Mouse (Mus musculus): ENCODE measurements around the gene Stat4. TPM values are rescaled to one million over a fixed set of nuclear protein-coding genes. Genes with fewer than 3 reads are reported as not detected.
A peak's percentile ranks its signal among the peaks of the same experiment; 100 is the strongest.

Stat4 gene
- polyA plus RNA-seq, 1 experiment from 2014 or later = 0.95 TPM

DNA sequence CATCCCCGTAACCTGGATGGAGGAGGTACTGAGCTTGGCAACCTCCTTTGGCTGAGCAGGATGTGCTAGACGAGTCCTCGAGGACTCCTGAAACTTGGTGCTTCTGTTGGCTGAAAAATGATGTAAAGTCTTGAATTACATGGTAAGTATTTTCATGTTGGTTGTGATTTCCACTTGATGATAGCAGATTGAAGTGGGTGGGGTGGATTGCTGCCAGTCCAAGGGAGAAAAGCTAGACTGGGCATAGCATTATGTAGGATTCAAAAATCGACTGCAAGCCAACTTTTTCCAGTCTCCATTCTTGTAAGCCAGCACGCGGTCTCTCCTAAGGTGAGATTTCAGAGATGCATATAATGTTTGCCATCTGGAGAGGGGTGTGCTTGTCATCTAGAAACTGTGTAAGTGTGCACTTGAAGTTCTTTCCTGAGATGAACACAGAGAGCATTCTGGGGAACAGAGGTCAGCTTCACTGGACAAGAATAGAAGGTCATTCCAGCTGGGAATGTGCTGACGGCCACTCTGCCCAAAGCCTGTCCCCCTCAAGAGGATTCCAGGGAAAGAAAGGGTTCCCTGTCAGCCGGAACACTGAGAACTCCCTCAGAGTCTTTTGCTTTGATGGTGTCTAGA is 5.1 kb downstream of the Stat4 start:
- Histone ChIP-seq H3K4me3 (ENCODE audit: low read length) (no peak overlapping the region), H3K27me3 (ENCODE audit: control insufficient read depth, insufficient read depth, low read length) (no peaks in the 10 kb centered on the region), H3K9me3 (ENCODE audit: control insufficient read depth, low read length) (no peaks in the 10 kb centered on the region), H3K36me3 (ENCODE audit: control insufficient read depth, insufficient read depth, low read length) (no peaks in the 10 kb centered on the region), H3K9ac (ENCODE audit: low read depth, low read length) (no peak overlapping the region), H3K27ac (ENCODE audit: low read depth, low read length) (no peak overlapping the region), H3K4me2 (replicated peaks; ENCODE audit: low read depth, low read length) (no peak overlapping the region), H3K4me1 (ENCODE audit: control insufficient read depth, insufficient read depth, low read length) (no peaks in the 10 kb centered on the region)
- WGBS = 77% methylated on average over 8 of the region's 8 CpGs
- ATAC-seq (ENCODE audit: low FRiP score, low TSS enrichment) = no peak

DNA sequence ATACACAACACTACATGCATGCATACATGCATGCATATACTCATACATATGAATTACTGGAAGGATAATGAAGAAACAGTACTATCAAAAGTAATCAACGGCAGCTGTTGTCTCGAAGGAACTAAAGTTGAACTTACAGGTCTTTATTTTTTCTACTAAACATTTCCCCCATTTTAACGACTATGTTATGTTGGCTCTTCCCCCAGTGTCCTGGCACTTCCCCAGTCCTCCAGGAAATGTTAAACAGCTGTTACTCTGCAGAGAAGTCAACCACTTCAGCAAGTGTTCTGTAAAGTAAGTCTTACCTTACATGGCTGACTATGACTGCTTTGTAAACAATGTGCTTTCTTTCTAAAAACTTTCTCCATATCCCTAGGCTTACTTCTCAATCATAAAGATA is 9.1 kb downstream of the Stat4 start:
- no peaks in the 10 kb centered on the region for H3K36me3 ChIP-seq (ENCODE audit: control insufficient read depth, insufficient read depth, low read length)
- H3K9ac ChIP-seq (ENCODE audit: low read depth, low read length) = no peak overlapping the region
- ATAC-seq (ENCODE audit: low FRiP score, low TSS enrichment) = no peak
- H3K27ac ChIP-seq (ENCODE audit: low read depth, low read length) = no peak overlapping the region
- no peak overlapping the region for H3K4me3 ChIP-seq (ENCODE audit: low read length)
- no peaks in the 10 kb centered on the region for H3K4me1 ChIP-seq (ENCODE audit: control insufficient read depth, insufficient read depth, low read length)
- WGBS = 54% methylated on average over 3 of the region's 3 CpGs
- H3K9me3 ChIP-seq (ENCODE audit: control insufficient read depth, low read length) = no peaks in the 10 kb centered on the region
- no peaks in the 10 kb centered on the region for H3K27me3 ChIP-seq (ENCODE audit: control insufficient read depth, insufficient read depth, low read length)
- H3K4me2 ChIP-seq (replicated peaks; ENCODE audit: low read depth, low read length) = no peak overlapping the region

DNA sequence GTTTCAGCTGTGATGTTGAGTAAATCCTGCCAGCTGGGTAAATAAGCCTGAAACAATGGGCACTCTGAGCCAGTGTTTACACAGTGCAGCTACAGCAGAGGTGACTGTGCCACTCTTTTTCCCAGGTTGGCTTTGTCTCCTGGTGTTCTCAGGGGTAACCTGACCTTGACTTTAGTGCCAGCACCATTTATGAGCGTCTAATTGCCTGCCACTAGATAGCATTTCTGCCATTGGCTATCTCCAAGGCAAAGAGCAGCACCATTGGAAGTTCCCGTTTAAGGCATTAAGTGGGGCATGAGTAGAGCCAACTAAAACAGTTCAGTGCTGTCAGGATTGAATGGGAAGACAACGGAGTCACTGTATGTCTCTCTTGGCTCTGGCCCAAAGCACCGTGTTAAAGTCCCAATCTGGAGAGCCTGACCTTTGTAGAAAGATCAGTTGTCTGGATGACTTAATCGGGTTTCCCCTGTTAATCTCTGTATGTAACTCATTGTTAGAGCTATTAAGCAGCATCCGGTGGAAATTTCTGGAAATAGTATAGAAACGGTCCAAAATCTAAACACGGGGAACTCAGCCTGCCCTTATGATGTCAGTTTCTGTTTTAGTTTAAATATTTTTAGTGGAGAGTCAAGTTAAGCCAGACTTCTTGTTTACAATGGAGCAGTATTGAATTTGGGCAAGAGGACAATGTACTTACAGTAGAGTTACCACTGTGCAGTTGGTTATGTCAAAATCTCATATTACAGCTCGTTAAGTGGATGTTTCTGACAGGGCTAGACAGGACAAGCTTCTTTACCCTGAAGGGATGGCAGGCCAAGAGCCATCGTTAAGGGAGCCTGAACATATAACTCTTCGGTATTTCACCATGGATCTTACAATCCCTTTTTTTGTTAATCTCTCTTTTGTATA is 10.1 kb downstream of the Stat4 start:
- no peak overlapping the region for H3K27ac ChIP-seq (ENCODE audit: low read depth, low read length)
- H3K4me2 ChIP-seq (replicated peaks; ENCODE audit: low read depth, low read length) = no peak overlapping the region
- H3K9me3 ChIP-seq (ENCODE audit: control insufficient read depth, low read length) = no peaks in the 10 kb centered on the region
- no peaks in the 10 kb centered on the region for H3K27me3 ChIP-seq (ENCODE audit: control insufficient read depth, insufficient read depth, low read length)
- H3K4me1 ChIP-seq (ENCODE audit: control insufficient read depth, insufficient read depth, low read length) = no peaks in the 10 kb centered on the region
- WGBS = 55% methylated on average over 11 of the region's 11 CpGs
- no peak overlapping the region for H3K4me3 ChIP-seq (ENCODE audit: low read length)
- H3K36me3 ChIP-seq (ENCODE audit: control insufficient read depth, insufficient read depth, low read length) = no peaks in the 10 kb centered on the region
- H3K9ac ChIP-seq (ENCODE audit: low read depth, low read length) = no peak overlapping the region
- ATAC-seq (ENCODE audit: low FRiP score, low TSS enrichment) = peak; percentile 32; the same call in 1 of the 2 replicates

DNA sequence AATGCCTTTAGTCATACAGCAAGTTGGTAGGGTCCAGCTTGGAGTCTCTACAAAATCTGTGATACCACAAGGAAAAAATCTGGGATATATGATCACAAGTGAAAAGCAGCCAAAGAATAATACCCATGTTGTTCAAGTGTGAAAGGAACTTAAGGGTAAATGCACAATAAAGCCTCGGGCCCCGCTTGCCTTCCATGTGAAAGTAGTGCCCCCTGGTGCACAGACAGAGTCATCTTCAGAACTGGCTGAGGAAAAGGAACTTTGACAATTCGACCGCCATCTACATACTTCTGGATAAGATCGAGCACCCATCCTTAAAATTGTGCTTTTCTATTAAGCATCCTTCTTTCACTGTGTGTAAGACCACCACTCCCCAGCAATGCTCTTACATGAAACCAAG is 11.6 kb downstream of the Stat4 start:
- Histone ChIP-seq H3K4me2 (replicated peaks; ENCODE audit: low read depth, low read length) (no peak overlapping the region), H3K36me3 (ENCODE audit: control insufficient read depth, insufficient read depth, low read length) (no peaks in the 10 kb centered on the region), H3K27ac (ENCODE audit: low read depth, low read length) (no peak overlapping the region), H3K4me1 (ENCODE audit: control insufficient read depth, insufficient read depth, low read length) (no peaks in the 10 kb centered on the region), H3K4me3 (ENCODE audit: low read length) (no peak overlapping the region), H3K9ac (ENCODE audit: low read depth, low read length) (no peak overlapping the region), H3K9me3 (ENCODE audit: control insufficient read depth, low read length) (no peaks in the 10 kb centered on the region), H3K27me3 (ENCODE audit: control insufficient read depth, insufficient read depth, low read length) (no peaks in the 10 kb centered on the region)
- ATAC-seq (ENCODE audit: low FRiP score, low TSS enrichment) = no peak
- 58% methylated on average over 5 of the region's 5 CpGs for WGBS

DNA sequence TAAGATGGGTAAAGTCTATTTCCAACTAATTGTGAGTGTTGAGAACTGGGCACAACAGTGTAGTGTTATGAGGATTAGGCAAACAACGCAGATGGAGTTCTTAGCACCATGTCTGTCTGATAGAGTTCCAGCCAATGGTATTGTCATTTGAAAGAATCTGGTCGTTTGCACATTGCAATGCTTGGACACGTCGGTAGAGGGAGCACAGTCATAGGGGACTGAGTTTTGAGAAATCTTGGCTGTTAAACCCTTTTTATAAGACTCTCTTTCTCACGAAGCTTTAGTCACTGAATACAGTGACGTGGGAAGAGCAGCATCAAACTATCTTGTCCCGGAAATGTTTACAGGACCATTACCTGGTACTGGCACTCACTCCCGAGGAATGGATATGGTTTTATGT is 17.1 kb downstream of the Stat4 start:
- no peak for ATAC-seq (ENCODE audit: low FRiP score, low TSS enrichment)
- no peaks in the 10 kb centered on the region for H3K27me3 ChIP-seq (ENCODE audit: control insufficient read depth, insufficient read depth, low read length)
- H3K4me2 ChIP-seq (replicated peaks; ENCODE audit: low read depth, low read length) = no peak overlapping the region
- H3K4me1 ChIP-seq (ENCODE audit: control insufficient read depth, insufficient read depth, low read length) = no peaks in the 10 kb centered on the region
- H3K36me3 ChIP-seq (ENCODE audit: control insufficient read depth, insufficient read depth, low read length) = no peaks in the 10 kb centered on the region
- 29% methylated on average over 8 of the region's 8 CpGs for WGBS
- no peak overlapping the region for H3K4me3 ChIP-seq (ENCODE audit: low read length)
- H3K9me3 ChIP-seq (ENCODE audit: control insufficient read depth, low read length) = no peaks in the 10 kb centered on the region
- no peak overlapping the region for H3K9ac ChIP-seq (ENCODE audit: low read depth, low read length)
- no peak overlapping the region for H3K27ac ChIP-seq (ENCODE audit: low read depth, low read length)

DNA sequence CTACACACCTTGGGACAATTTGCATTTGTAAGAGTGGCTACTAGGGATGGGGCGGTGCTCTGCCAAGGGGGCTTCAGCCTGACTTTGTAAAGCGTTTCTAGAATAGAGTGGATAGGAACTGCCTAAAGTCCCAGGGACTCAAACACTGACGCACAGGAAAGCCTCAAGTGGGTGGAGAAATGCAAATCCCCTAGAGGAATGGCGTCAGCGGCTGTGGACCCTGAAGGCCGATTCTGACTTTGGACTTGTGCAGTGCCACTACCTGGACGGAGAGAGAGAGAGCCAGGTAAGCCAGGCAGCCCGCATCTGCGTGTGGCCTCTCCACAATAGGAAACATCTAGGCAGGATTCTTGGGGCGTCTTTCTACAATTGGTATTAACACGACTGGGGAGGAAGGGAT is 21.5 kb downstream of the Stat4 start:
- H3K27ac ChIP-seq (ENCODE audit: low read depth, low read length) = no peak overlapping the region
- no peaks in the 10 kb centered on the region for H3K36me3 ChIP-seq (ENCODE audit: control insufficient read depth, insufficient read depth, low read length)
- peak overlapping the region; percentile 33 for H3K4me3 ChIP-seq (ENCODE audit: low read length)
- WGBS = 6% methylated on average over 11 of the region's 11 CpGs
- ATAC-seq (ENCODE audit: low FRiP score, low TSS enrichment) = 0 out of 2 replicates have a peak, but pooled peaks have one; percentile 32
- no peaks in the 10 kb centered on the region for H3K9me3 ChIP-seq (ENCODE audit: control insufficient read depth, low read length)
- H3K27me3 ChIP-seq (ENCODE audit: control insufficient read depth, insufficient read depth, low read length) = no peaks in the 10 kb centered on the region
- H3K4me2 ChIP-seq (replicated peaks; ENCODE audit: low read depth, low read length) = peak overlapping the region; percentile 57
- H3K9ac ChIP-seq (ENCODE audit: low read depth, low read length) = no peak overlapping the region
- no peaks in the 10 kb centered on the region for H3K4me1 ChIP-seq (ENCODE audit: control insufficient read depth, insufficient read depth, low read length)

DNA sequence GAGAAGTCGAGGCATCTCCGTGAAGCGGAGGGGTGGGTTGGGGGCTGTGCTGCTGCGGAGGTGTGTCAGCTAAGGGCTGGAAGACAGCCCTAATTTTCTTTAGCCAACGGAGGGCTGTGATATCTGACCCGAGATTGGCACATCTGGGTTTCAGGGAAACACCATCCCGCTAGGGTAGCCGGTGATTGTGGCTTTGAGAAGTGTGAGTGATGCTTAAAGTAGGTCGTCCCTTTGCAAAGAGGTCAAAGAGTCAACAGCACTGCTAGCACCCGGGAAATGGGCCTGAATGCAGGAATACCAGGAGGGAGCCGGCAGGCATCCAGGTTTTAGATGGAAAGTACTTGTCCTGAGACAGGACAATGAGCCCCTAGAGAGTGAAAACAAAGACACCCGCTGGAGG is 22.0 kb downstream of the Stat4 start:
- Histone ChIP-seq H3K9me3 (ENCODE audit: control insufficient read depth, low read length) (no peaks in the 10 kb centered on the region), H3K27me3 (ENCODE audit: control insufficient read depth, insufficient read depth, low read length) (no peaks in the 10 kb centered on the region), H3K27ac (ENCODE audit: low read depth, low read length) (no peak overlapping the region), H3K9ac (ENCODE audit: low read depth, low read length) (no peak overlapping the region), H3K4me2 (replicated peaks; ENCODE audit: low read depth, low read length) (peak overlapping the region; percentile 57), H3K4me1 (ENCODE audit: control insufficient read depth, insufficient read depth, low read length) (no peaks in the 10 kb centered on the region), H3K36me3 (ENCODE audit: control insufficient read depth, insufficient read depth, low read length) (no peaks in the 10 kb centered on the region), H3K4me3 (ENCODE audit: low read length) (peak overlapping the region; percentile 33)
- whole genome bisulfite sequencing = 2% methylated on average over 12 of the region's 12 CpGs
- peak; percentile 28; the same call in 1 of the 2 replicates for ATAC-seq (ENCODE audit: low FRiP score, low TSS enrichment)

DNA sequence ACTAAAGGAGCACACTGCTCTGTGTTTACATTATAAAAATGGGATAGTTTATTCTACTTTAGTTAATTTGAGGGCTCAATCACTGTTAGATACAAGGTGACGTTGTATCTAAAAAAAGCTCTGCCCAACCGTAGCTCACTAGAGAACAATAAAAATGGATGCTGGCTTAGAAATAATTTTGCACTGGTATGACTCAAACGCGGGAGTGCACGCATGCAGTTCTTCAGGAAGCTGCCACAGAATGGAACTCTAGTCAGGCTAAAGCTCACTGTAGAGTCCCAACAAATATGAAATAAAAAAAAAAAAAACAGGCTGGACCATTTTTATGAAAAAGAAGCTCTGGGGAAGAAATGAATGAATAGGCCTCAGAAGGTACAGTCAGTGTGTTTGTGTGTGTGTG is 23.8 kb downstream of the Stat4 start:
- ATAC-seq (ENCODE audit: low FRiP score, low TSS enrichment) = no peak
- H3K36me3 ChIP-seq (ENCODE audit: control insufficient read depth, insufficient read depth, low read length) = no peaks in the 10 kb centered on the region
- 91% methylated on average over 5 of the region's 5 CpGs for WGBS

DNA sequence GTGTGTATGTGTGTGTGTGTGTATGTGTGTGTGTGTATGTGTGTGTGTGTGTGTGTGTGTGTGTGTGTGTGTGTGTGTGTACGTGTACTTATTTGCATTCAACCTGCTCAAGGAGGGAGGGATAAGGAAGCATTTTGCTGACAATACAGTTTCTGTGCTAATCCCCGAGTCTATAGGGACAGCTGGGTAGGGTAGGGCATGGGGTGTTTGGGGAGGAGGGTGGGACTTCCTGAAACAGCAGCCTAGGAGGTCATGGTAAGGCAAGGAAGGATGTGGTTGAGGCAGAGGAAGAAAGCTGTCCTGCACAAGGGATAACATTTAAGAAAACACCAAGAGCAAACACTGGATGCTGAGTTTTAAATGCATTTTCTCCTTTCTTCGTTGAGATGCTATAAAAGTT is 24.3 kb downstream of the Stat4 start:
- no peaks in the 10 kb centered on the region for H3K4me1 ChIP-seq (ENCODE audit: control insufficient read depth, insufficient read depth, low read length)
- H3K9me3 ChIP-seq (ENCODE audit: control insufficient read depth, low read length) = no peaks in the 10 kb centered on the region
- no peaks in the 10 kb centered on the region for H3K36me3 ChIP-seq (ENCODE audit: control insufficient read depth, insufficient read depth, low read length)
- H3K27ac ChIP-seq (ENCODE audit: low read depth, low read length) = no peak overlapping the region
- no peak overlapping the region for H3K4me3 ChIP-seq (ENCODE audit: low read length)
- no peak overlapping the region for H3K9ac ChIP-seq (ENCODE audit: low read depth, low read length)
- H3K4me2 ChIP-seq (replicated peaks; ENCODE audit: low read depth, low read length) = no peak overlapping the region
- WGBS = 80% methylated on average over 3 of the region's 3 CpGs
- ATAC-seq (ENCODE audit: low FRiP score, low TSS enrichment) = no peak
- H3K27me3 ChIP-seq (ENCODE audit: control insufficient read depth, insufficient read depth, low read length) = no peaks in the 10 kb centered on the region

More for the DNA sequence above, 23.8 kb downstream of the Stat4 start:
- H3K9ac ChIP-seq (ENCODE audit: low read depth, low read length) = no peak overlapping the region
- no peak overlapping the region for H3K27ac ChIP-seq (ENCODE audit: low read depth, low read length)
- no peaks in the 10 kb centered on the region for H3K9me3 ChIP-seq (ENCODE audit: control insufficient read depth, low read length)
- no peak overlapping the region for H3K4me2 ChIP-seq (replicated peaks; ENCODE audit: low read depth, low read length)
- H3K4me3 ChIP-seq (ENCODE audit: low read length) = no peak overlapping the region
- H3K4me1 ChIP-seq (ENCODE audit: control insufficient read depth, insufficient read depth, low read length) = no peaks in the 10 kb centered on the region
- no peaks in the 10 kb centered on the region for H3K27me3 ChIP-seq (ENCODE audit: control insufficient read depth, insufficient read depth, low read length)

All from kidney, embryonic 14.5 days (tissue).